Mouse (Mus musculus) intestine, postnatal 0 days (tissue): Measurements from ENCODE around the gene Tmem209. TPM values are rescaled to one million over a fixed set of nuclear protein-coding genes. Genes with fewer than 3 reads are reported as not detected.

Source experiments
- ATAC-seq: fragments of 200-750 bp; cut with Nextera tagmentation; 2 replicates; pipeline ENCODE4 v1.8.0; 2017; ENCODE audit warnings: mild to moderate bottlenecking, moderate TSS enrichment, moderate library complexity
- H3K27ac ChIP-seq: fragments of 300-500 bp; sonication (generic); 2 replicates; pipeline ENCODE4 v1.5.1; 2014; ENCODE audit warnings: mild to moderate bottlenecking, low read depth, low read length, moderate library complexity
- H3K27me3 ChIP-seq: fragments of 300-500 bp; sonication (generic); replicated peaks from 2 replicates; pipeline ENCODE4 v1.6.1; 2014; ENCODE audit warnings: low read length, mixed read lengths; ENCODE audit not compliant: control insufficient read depth, insufficient read depth
- H3K36me3 ChIP-seq: fragments of 300-500 bp; sonication (generic); 2 replicates; pipeline ENCODE4 v1.6.1; 2014; ENCODE audit warnings: mild to moderate bottlenecking, moderate library complexity; ENCODE audit not compliant: control insufficient read depth, insufficient read depth
- H3K4me1 ChIP-seq: fragments of 300-500 bp; sonication (generic); replicated peaks from 2 replicates; pipeline ENCODE4 v1.6.1; 2014; ENCODE audit warnings: antibody characterized with exemption, low read length, mixed read lengths; ENCODE audit not compliant: control insufficient read depth, insufficient read depth
- H3K4me2 ChIP-seq: fragments of 300-500 bp; sonication (generic); replicated peaks from 2 replicates; pipeline ENCODE4 v1.6.1; 2014; ENCODE audit warnings: low read depth, mild to moderate bottlenecking, moderate library complexity
- H3K4me3 ChIP-seq: fragments of 300-500 bp; sonication (generic); 2 replicates; pipeline ENCODE4 v1.5.1; 2014; ENCODE audit warnings: low read depth, low read length
- H3K9ac ChIP-seq: fragments of 300-500 bp; sonication (generic); 2 replicates; pipeline ENCODE4 v1.6.1; 2014; ENCODE audit warnings: mild to moderate bottlenecking, low read depth, low read length
- H3K9me3 ChIP-seq: fragments of 300-500 bp; sonication (generic); 2 replicates; pipeline ENCODE4 v1.6.1; 2016; ENCODE audit warnings: mixed run types; ENCODE audit not compliant: control insufficient read depth
- CTCF ChIP-seq: sonication (generic); IDR thresholded peaks from 2 replicates; pipeline ENCODE4 v1.5.1; 2016; ENCODE audit warnings: low read depth, mild to moderate bottlenecking, control low read depth, antibody characterized with exemption, moderate library complexity
- WGBS: fragments of 180-500 bp; shearing (Covaris S2); extraction: QIAGEN DNeasy Blood & Tissue Kit; methylation state at CpG from one replicate; pipeline ENCODE4 v1.1.7; 2014; 5-methylcytosine and 5-hydroxymethylcytosine counted together
- polyA plus RNA-seq: library from polyadenylated mRNA; unstranded; fragments of >200 nt; fragmentation: Nextera tagmentation; extraction: Ambion mirVana; gene quantifications from 2 replicates; pipeline ENCODE4 v1.2.1, GENCODE M21; 2015

The Tmem209 gene
- polyA plus RNA-seq, 1 experiment from 2014 or later: 10.2 TPM

GRCm38 (mm10) chr6:30479418-30479817, 30.2 kb downstream of the Tmem209 start:
- Histone ChIP-seq H3K36me3 (peaks cover 55% of the 10 kb centered on the region), H3K4me3 (no peak overlapping the region), H3K27me3 (no peaks in the 10 kb centered on the region), H3K4me1 (no peaks in the 10 kb centered on the region), H3K9me3 (no peaks in the 10 kb centered on the region), H3K27ac (no peak overlapping the region), H3K9ac (no peak overlapping the region), H3K4me2 (no peak overlapping the region)
- ATAC-seq: no peak
- WGBS: 77% methylated on average over 3 of the region's 3 CpGs
- no peak for TF ChIP-seq CTCF

DNA sequence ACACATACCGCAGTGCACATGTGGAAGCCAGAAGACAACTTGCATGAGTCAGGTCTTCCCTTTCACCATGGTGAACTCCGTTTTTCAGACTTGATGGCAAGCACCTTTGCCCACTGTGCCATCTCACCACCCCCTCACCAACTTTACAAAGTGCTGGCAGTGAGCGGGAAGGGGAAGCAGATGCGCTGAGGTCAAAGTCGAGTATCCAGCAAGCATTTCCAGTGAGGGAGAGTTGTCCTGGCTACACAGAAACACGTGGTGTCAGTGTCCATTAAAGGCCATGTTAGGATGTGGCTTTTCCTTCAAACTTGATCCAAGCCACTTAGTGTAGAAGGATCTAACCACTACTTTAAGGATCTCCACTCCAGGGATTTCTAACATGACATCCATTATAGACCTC, 31.8 kb downstream of the Tmem209 start:
- H3K4me3 ChIP-seq: no peak overlapping the region
- H3K27me3 ChIP-seq: no peaks in the 10 kb centered on the region
- H3K27ac ChIP-seq: no peak overlapping the region
- 65% methylated on average over 6 of the region's 6 CpGs for WGBS
- no peak overlapping the region for H3K9ac ChIP-seq
- no peak overlapping the region for H3K4me2 ChIP-seq
- no peaks in the 10 kb centered on the region for H3K9me3 ChIP-seq
- no peaks in the 10 kb centered on the region for H3K4me1 ChIP-seq
- 0 out of 2 replicates have a peak, but pooled peaks have one; percentile 16 for ATAC-seq
- H3K36me3 ChIP-seq: peaks cover 43% of the 10 kb centered on the region
- no peak for TF ChIP-seq CTCF

DNA sequence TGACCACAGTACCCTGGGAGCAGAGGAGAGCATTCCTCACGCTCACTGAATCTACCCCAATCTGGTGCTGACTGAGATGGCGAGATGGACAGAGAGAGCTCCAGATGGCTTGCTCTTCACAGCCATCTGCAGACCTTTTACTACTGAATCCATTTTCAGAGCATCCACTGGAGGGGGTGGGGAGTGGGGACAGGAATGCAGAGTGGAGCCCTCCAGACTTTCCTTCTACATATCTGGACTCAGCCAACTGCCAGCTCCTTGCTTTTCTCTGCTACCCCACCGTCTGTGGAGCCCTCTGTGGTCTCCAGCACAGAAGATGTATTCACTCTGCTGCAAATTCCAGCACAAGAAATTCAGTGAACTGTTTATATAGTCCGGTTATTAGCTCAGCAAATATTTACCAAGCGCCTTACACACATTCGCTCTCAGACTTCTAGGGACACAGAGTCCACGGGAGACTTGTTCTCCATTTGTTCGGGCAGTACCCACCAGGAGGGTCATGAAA, 32.3 kb downstream of the Tmem209 start:
- WGBS: 37% methylated on average over 8 of the region's 8 CpGs
- no peaks in the 10 kb centered on the region for H3K27me3 ChIP-seq
- ATAC-seq: 0 out of 2 replicates have a peak, but pooled peaks have one; percentile 13
- TF ChIP-seq CTCF: no peak
- H3K9me3 ChIP-seq: no peaks in the 10 kb centered on the region
- no peak overlapping the region for H3K4me3 ChIP-seq
- no peaks in the 10 kb centered on the region for H3K4me1 ChIP-seq
- H3K36me3 ChIP-seq: peaks cover 39% of the 10 kb centered on the region
- no peak overlapping the region for H3K4me2 ChIP-seq
- no peak overlapping the region for H3K9ac ChIP-seq
- no peak overlapping the region for H3K27ac ChIP-seq

DNA sequence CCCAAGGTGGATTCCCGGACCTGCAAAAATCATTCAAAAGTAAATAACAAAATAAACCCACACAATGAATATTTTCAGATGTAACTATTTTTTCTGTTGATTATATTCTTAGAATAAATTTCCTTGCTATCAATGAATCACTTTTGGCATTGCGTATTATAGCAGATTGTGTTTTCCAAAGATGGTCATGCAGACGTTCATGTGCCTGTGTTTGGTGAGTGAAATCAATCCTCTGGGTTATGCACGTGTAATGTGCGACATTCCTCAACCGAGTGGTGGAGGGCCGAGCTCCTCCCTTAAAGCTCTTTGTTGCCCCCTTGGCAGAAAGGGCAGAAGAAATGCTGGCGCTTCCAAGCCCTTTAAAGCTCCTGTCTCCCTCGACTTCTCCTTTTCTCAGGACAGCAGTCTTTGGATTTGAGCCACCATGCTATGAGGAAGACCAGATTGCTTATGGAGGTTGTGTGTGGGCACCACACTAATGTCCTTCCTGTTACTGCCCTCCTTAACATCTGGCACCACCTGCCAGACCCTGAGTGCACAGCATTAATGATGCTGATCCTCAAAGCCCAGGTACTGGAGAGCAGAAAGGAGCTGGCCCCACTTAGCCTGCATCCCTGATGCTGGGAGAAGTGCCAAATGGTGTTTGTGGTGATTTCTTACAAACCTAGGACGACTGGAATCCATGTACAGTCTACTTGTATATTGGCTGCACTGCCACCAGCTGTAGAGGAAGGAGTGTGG, 33.4 kb downstream of the Tmem209 start:
- no peaks in the 10 kb centered on the region for H3K9me3 ChIP-seq
- H3K9ac ChIP-seq: no peak overlapping the region
- WGBS: 59% methylated on average over 10 of the region's 10 CpGs
- no peaks in the 10 kb centered on the region for H3K4me1 ChIP-seq
- H3K36me3 ChIP-seq: peaks cover 31% of the 10 kb centered on the region
- no peak overlapping the region for H3K4me3 ChIP-seq
- ATAC-seq: no peak
- TF ChIP-seq CTCF: no peak
- H3K27me3 ChIP-seq: no peaks in the 10 kb centered on the region
- no peak overlapping the region for H3K27ac ChIP-seq
- no peak overlapping the region for H3K4me2 ChIP-seq

DNA sequence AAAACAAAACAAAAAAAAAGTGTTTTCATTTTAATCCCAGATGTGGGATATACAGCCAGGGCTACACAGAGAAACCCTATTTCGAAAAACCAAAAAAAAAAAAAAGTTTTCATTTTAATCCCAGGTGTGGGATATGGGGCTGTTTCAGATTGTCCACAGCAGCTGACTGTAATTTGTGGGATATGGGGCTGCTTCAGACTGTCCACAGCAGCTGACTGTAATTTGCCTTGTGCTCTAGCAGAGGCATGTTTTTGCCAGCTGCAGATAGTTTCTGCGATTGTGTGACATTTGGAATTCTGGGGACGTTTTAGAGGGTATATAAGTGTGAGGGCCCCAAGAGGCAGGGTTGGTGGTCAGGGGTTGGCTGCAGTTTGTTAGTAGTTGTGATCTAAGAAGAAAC, 37.9 kb downstream of the Tmem209 start:
- Histone ChIP-seq H3K4me3 (no peak overlapping the region), H3K9ac (no peak overlapping the region), H3K27ac (no peak overlapping the region), H3K4me2 (no peak overlapping the region), H3K36me3 (no peaks in the 10 kb centered on the region), H3K27me3 (no peaks in the 10 kb centered on the region), H3K9me3 (no peaks in the 10 kb centered on the region), H3K4me1 (no peaks in the 10 kb centered on the region)
- no peak for ATAC-seq
- 69% methylated on average over 3 of the region's 3 CpGs for WGBS
- TF ChIP-seq CTCF: no peak

- H3K9me3 ChIP-seq: no peaks in the 10 kb centered on the region
- no peak overlapping the region for H3K27ac ChIP-seq
- H3K4me3 ChIP-seq: no peak overlapping the region
- WGBS: 78% methylated on average over 12 of the region's 12 CpGs
- no peaks in the 10 kb centered on the region for H3K36me3 ChIP-seq
- no peak overlapping the region for H3K9ac ChIP-seq
- H3K4me2 ChIP-seq: no peak overlapping the region
- no peaks in the 10 kb centered on the region for H3K4me1 ChIP-seq
- no peaks in the 10 kb centered on the region for H3K27me3 ChIP-seq
- ATAC-seq: no peak
- no peak for TF ChIP-seq CTCF
Measured at GRCm38 (mm10) chr6:30469370-30469769, 40.2 kb downstream of the Tmem209 start.
